In the genomic region with DNA sequence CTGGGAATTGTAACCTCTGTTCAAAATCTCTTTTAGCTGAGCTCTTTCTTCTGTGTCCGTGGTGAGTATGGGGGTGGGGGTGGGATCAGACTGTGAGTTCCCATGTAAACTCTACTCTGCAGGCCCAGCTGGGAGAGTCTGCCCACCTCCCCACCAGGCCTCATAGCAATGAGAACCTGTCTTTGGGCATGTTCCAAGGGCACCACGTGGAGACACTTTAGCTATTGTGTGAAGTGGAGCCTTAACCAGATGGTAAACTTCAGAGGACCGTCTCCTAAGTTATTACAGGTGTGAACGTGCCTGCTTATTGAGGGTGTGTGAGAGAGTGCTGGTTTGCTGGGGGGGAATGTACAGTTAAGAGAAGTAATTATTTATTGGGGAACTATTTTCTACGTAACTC, we compare ENCODE assay signal across 26 mouse cellular contexts. TPM values are rescaled to one million over a fixed set of nuclear protein-coding genes. Genes with fewer than 3 reads are reported as not detected.
DNase-seq lines count a peak whose midpoint lies in the region; ATAC-seq and TF ChIP-seq lines count a peak whose summit lies in the region.
"Had no signal": no experiment of that assay in that cellular context is flagged by ENCODE, and none has a peak within 500 bp of the region (broad histone marks: within the 10 kb centered on the region; RNA-seq: fewer than 3 reads in every experiment).

No protein-coding gene starts in this region.

- H3K4me2 ChIP-seq in lung, embryonic 16.5 days (ENCODE audit: low read depth, low read length): no peak overlapping the region
- H3K4me2 ChIP-seq in embryonic facial prominence, embryonic 15.5 days (replicated peaks): no peak overlapping the region
- H3K4me2 ChIP-seq in limb, embryonic 14.5 days (replicated peaks; ENCODE audit: low read depth, low read length, severe bottlenecking): no peak overlapping the region
- no peak overlapping the region for H3K4me2 ChIP-seq in midbrain, embryonic 16.5 days (ENCODE audit: low read length)
- H3K4me2 ChIP-seq: forebrain, embryonic 15.5 days; heart, embryonic 15.5 days; hindbrain, embryonic 13.5 days; kidney, embryonic 15.5 days; liver, embryonic 11.5 days; neural tube, embryonic 13.5 days had no signal

- no peak overlapping the region for H3K9ac ChIP-seq in lung, embryonic 16.5 days (ENCODE audit: low read length)
- no peak overlapping the region for H3K9ac ChIP-seq in embryonic facial prominence, embryonic 15.5 days
- no peak overlapping the region for H3K9ac ChIP-seq in limb, embryonic 14.5 days (ENCODE audit: low read depth, low read length, severe bottlenecking)
- no peak overlapping the region for H3K9ac ChIP-seq in midbrain, embryonic 16.5 days (ENCODE audit: low read depth, low read length)
- H3K9ac ChIP-seq: forebrain, embryonic 15.5 days; heart, embryonic 15.5 days; hindbrain, embryonic 13.5 days; kidney, embryonic 15.5 days; liver, postnatal 0 days; neural tube, embryonic 13.5 days had no signal

- no peaks in the 10 kb centered on the region for H3K27me3 ChIP-seq in lung, embryonic 16.5 days (ENCODE audit: control insufficient read depth, insufficient read depth, low read depth, low read length)
- H3K27me3 ChIP-seq in embryonic facial prominence, embryonic 15.5 days: no peaks in the 10 kb centered on the region
- H3K27me3 ChIP-seq in limb, embryonic 14.5 days (ENCODE audit: control insufficient read depth, insufficient read depth, low read length): no peaks in the 10 kb centered on the region
- H3K27me3 ChIP-seq in midbrain, embryonic 16.5 days (ENCODE audit: control insufficient read depth, insufficient read depth, low read depth, low read length): no peaks in the 10 kb centered on the region
- H3K27me3 ChIP-seq: forebrain, embryonic 15.5 days; heart, embryonic 15.5 days; hindbrain, embryonic 13.5 days; kidney, embryonic 15.5 days; neural tube, embryonic 13.5 days had no signal

- no peaks in the 10 kb centered on the region for H3K36me3 ChIP-seq in lung, embryonic 16.5 days (ENCODE audit: control insufficient read depth, insufficient read depth, low read length)
- no peaks in the 10 kb centered on the region for H3K36me3 ChIP-seq in embryonic facial prominence, embryonic 15.5 days
- H3K36me3 ChIP-seq in limb, embryonic 14.5 days (ENCODE audit: control insufficient read depth, insufficient read depth, low read length): peaks cover 9% of the 10 kb centered on the region; the same call in 1 of the 2 replicates
- no peaks in the 10 kb centered on the region for H3K36me3 ChIP-seq in midbrain, embryonic 16.5 days (ENCODE audit: control insufficient read depth, insufficient read depth, low read length)
- H3K36me3 ChIP-seq: forebrain, embryonic 15.5 days; heart, embryonic 15.5 days; hindbrain, embryonic 13.5 days; kidney, embryonic 15.5 days; neural tube, embryonic 13.5 days had no signal

- H3K4me3 ChIP-seq in lung, embryonic 16.5 days (ENCODE audit: low read length): no peak overlapping the region
- H3K4me3 ChIP-seq in embryonic facial prominence, embryonic 15.5 days (replicated peaks): no peak overlapping the region
- no peak overlapping the region for H3K4me3 ChIP-seq in limb, embryonic 14.5 days (replicated peaks; ENCODE audit: low read length)
- no peak overlapping the region for H3K4me3 ChIP-seq in midbrain, embryonic 16.5 days (ENCODE audit: low read depth, low read length)
- H3K4me3 ChIP-seq: forebrain, embryonic 15.5 days; heart, adult 2 months; heart, embryonic 15.5 days; hindbrain, embryonic 13.5 days; kidney, embryonic 15.5 days; myocyte; neural tube, embryonic 13.5 days had no signal

- 41% methylated on average over 5 of the region's 5 CpGs for WGBS in lung, embryonic 16.5 days
- 31% methylated on average over 5 of the region's 5 CpGs for WGBS in embryonic facial prominence, embryonic 15.5 days
- 15% methylated on average over 5 of the region's 5 CpGs for WGBS in limb, embryonic 14.5 days
- WGBS in midbrain, embryonic 16.5 days: 61% methylated on average over 5 of the region's 5 CpGs

- no peaks in the 10 kb centered on the region for H3K9me3 ChIP-seq in lung, embryonic 16.5 days (ENCODE audit: control insufficient read depth, low read length)
- H3K9me3 ChIP-seq in embryonic facial prominence, embryonic 15.5 days (replicated peaks): no peaks in the 10 kb centered on the region
- no peaks in the 10 kb centered on the region for H3K9me3 ChIP-seq in limb, embryonic 14.5 days (ENCODE audit: control insufficient read depth, low read length)
- H3K9me3 ChIP-seq in midbrain, embryonic 16.5 days (replicated peaks; ENCODE audit: control insufficient read depth, low read length, poor library complexity, severe bottlenecking): no peaks in the 10 kb centered on the region
- H3K9me3 ChIP-seq: forebrain, embryonic 15.5 days; heart, embryonic 15.5 days; hindbrain, embryonic 13.5 days; kidney, embryonic 15.5 days; neural tube, embryonic 13.5 days had no signal

- no peak for TF ChIP-seq POLR2A in limb, embryonic 14.5 days (IDR thresholded peaks at IDR 0.05; ENCODE audit: borderline replicate concordance, extremely low read depth, insufficient read depth, insufficient read length)

- no peak overlapping the region for H3K27ac ChIP-seq in lung, embryonic 16.5 days (ENCODE audit: low read length)
- H3K27ac ChIP-seq in embryonic facial prominence, embryonic 15.5 days (replicated peaks): no peak overlapping the region
- H3K27ac ChIP-seq in limb, embryonic 14.5 days (replicated peaks; ENCODE audit: low read depth, low read length): 0 out of 2 replicates have a peak overlapping the region, but pooled peaks have one; percentile 63
- H3K27ac ChIP-seq in midbrain, embryonic 16.5 days (ENCODE audit: low read length): no peak overlapping the region
- H3K27ac ChIP-seq: forebrain, embryonic 15.5 days; heart, adult 2 months; heart, embryonic 15.5 days; hindbrain, embryonic 13.5 days; kidney, embryonic 15.5 days; neural tube, embryonic 13.5 days had no signal

- peak; percentile 67; the same call in 1 of the 2 replicates for ATAC-seq in lung, embryonic 16.5 days (ENCODE audit: low read depth)
- ATAC-seq in embryonic facial prominence, embryonic 15.5 days (ENCODE audit: insufficient number of reproducible peaks, low FRiP score, low TSS enrichment, low read depth): peak; percentile 36; the same call in 1 of the 2 replicates
- peak; percentile 65; the same call in 1 of the 2 replicates for ATAC-seq in limb, embryonic 14.5 days (ENCODE audit: low FRiP score, low read depth)
- ATAC-seq in midbrain, embryonic 16.5 days: no peak
- ATAC-seq: activated CD4-positive, CD25-positive, alpha-beta regulatory T cell, adult 4 months; forebrain, embryonic 15.5 days; liver, postnatal 0 days had no signal

- no peaks in the 10 kb centered on the region for H3K4me1 ChIP-seq in lung, embryonic 16.5 days (replicated peaks; ENCODE audit: control insufficient read depth, insufficient read depth, low read length)
- H3K4me1 ChIP-seq in embryonic facial prominence, embryonic 15.5 days: peaks cover 16% of the 10 kb centered on the region
- peaks cover 17% of the 10 kb centered on the region; the same call in 1 of the 2 replicates for H3K4me1 ChIP-seq in limb, embryonic 14.5 days (ENCODE audit: control insufficient read depth, insufficient read depth, low read length)
- H3K4me1 ChIP-seq in midbrain, embryonic 16.5 days (ENCODE audit: control insufficient read depth, insufficient read depth, low read length): no peaks in the 10 kb centered on the region
- H3K4me1 ChIP-seq: forebrain, embryonic 15.5 days; heart, embryonic 15.5 days; hindbrain, embryonic 13.5 days; neural tube, embryonic 13.5 days had no signal

- DNase-seq in lung, postnatal 14 days: no peak
- DNase-seq in limb, embryonic 14.5 days (ENCODE audit: low spot score): peak; percentile 32
- DNase-seq in cerebellum, postnatal 36 days: no peak
- no peak for DNase-seq in cerebellum, adult 11 months
- DNase-seq: adrenal gland, adult 8-10 months; cerebellum, adult 2 months; gastrocnemius, postnatal 25 days; heart, adult 2 months; heart, postnatal 36 days; kidney, adult 11 months; kidney, postnatal 4 days; layer of hippocampus, adult 9-11 months; liver, postnatal 0 days; midbrain, embryonic 14.5 days had no signal

RNA-seq across cellular contexts. Expression of a gene that starts 22.5 kb away (rescaled TPM):
- 48.5 and 52.7 TPM in 2 replicates for polyA plus RNA-seq in lung, embryonic 16.5 days (2015; fragmentation: Nextera tagmentation; extraction: Ambion mirVana)
- 15.3 and 16.4 TPM in 2 replicates for polyA plus RNA-seq in embryonic facial prominence, embryonic 15.5 days (2015; fragmentation: Nextera tagmentation; extraction: Ambion mirVana)
- 13.6 TPM in 2 replicates for polyA plus RNA-seq in limb, embryonic 14.5 days (2012; rRNA removed)
- polyA plus RNA-seq in limb, embryonic 14.5 days (2014; fragmentation: Nextera tagmentation; extraction: Ambion mirVana): 21.5 and 22.9 TPM in 2 replicates
- 5.5 and 5.6 TPM in 2 replicates for polyA plus RNA-seq in midbrain, embryonic 16.5 days (2015; fragmentation: Nextera tagmentation; extraction: Ambion mirVana)
- polyA plus RNA-seq: activated CD4-positive, CD25-positive, alpha-beta regulatory T cell, adult 4 months; C2C12; myocyte had no signal
